Mouse (Mus musculus): Measurements from ENCODE around the gene Gm36079.
"Not testable (repeated sequence)": the region's sequence is repeated elsewhere in the genome, so short reads cannot be mapped to it uniquely, and the experiment has no call there.

Gm36079 gene

DNA sequence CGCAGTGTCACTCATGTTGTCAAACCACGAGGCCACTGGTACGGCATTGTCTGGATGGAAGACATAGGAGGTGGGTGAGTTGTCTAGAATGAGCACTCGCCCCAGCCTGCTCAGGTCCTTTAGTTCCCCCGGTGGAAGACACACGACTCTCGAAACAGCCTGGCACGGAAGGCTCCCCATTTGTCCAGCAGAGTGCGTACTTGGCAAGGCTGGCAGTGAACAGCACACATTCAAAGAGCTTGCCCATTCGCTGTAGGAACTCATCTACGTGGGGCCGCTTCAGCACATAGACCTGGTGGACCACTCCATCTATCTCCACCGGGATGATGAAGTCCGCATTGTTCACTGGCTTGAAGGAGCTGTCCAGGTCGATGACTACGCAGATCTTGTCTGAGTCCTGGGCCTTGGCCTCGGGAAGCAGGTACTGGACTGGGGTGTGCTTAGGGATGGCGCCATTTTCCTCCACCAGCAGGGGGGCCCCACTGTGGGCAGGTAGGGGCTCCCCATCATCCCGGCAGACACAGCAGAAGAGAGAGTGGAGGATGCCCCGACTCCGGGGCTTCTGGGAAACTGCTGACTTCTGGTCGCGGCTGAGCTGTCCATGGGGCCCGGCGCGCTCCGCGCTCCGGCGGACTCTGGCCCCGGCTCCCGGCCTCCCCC, 11.3 kb downstream of the Gm36079 start:
- not testable (repeated sequence) for DNase-seq (ENCODE audit: low spot score)

DNA sequence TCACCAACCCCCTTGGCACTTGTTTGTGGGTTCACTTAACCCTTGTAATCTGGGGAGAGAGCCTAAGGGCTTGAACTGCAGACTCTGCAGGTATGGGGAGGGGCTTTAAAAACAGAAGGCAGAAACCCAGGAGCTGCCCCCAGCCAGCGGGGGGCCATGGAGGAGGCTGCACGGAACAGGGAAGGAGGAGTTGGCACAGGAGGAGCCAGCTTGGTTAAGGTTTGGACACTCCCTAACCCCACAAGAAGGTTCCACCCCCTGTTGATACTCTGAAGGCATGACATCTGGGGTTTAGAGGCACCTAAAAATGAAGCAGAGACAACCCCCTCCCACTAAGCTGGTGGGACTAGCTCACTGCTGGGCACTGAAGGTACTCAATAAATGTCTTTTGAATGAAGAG, 12.8 kb downstream of the Gm36079 start:
- DNase-seq (ENCODE audit: low spot score) = not testable (repeated sequence)

DNA sequence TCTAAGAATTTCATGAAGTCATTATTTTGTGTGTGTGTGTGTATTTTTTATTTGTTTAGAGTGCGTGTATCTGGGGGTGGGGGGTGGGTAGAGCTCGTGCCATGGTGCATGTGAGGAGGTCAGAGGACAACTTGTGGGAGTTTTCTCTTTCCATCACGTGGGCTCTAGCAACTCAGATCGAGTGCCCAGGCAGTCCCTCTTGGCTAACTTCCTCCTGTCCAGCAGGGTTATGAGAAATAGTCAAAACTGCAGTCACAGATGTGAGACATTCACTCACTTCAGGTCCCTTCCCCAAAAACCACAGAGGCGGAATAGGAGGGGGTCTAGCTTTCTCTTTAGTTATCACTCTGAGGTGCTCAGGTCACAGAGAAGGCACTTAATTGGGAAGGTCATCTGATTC, 13.3 kb downstream of the Gm36079 start:
- not testable (repeated sequence) for DNase-seq (ENCODE audit: low spot score)

DNA sequence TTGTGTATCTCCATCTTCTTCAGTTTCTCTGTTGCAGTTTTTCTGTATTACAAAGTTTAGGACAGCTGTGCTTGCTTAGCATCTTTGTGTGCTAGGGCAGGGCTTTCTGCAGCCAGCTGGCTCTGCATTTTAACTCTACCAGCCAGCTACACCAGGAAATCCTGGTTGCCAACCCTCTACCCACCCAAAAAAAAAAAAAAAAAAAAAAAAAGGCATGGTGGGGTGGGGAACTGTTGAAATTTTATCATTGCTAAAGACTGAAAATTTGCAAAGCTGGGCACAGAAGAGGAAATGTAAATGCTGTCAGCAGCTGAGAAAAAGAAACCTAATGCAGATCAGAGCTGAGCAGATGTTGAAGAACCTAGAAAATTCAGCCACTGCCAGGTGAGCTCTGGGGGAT, 16.7 kb downstream of the Gm36079 start:
- DNase-seq (ENCODE audit: low spot score) = not testable (repeated sequence)

DNA sequence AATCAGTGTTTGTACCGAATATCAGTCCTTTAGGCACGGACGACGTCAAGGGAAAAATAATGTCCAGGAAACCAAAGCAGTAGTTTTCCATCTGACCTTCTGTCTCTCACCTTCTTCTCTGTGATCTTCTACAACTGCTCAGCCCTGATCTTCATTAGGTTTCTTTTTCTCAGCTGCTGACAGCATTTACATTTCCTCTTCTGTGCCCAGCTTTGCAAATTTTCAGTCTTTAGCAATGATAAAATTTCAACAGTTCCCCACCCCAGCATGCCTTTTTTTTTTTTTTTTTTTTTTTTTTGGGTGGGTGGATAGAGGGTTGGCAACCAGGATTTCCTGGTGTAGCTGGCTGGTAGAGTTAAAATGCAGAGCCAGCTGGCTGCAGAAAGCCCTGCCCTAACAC, 27.6 kb downstream of the Gm36079 start:
- DNase-seq (ENCODE audit: low spot score) = not testable (repeated sequence)

DNA sequence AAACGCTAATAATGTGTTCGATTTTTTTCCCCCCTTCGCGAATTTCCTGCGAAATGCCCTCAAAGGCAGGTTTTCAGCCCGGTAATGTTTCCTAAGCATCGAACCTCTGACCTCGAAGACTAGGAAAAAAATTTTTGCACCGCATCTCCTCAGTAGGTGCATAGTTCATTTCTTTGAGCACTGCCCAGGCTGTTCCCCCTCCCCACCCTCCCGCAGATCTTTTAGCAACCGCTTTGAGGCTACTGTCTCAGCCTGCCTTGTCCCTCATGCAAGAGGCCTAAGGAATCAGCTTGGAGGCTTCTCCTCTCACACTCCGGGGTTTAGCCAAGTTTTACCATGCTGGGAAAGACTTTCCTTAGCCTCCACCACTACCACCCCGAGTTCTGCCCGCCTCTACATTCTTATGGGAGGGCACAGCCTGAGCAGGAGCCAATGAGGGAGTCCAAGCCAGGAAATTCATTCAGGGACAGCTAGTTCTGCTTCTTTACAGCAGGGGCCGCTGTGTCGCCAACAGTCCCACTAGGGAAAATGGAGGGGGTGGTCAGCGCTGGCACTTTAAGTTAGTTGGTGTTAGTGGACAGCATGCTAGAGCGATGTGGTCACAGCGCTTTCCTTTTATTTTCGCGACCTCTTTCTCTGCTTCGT, 28.2 kb downstream of the Gm36079 start:
- not testable (repeated sequence) for DNase-seq (ENCODE audit: low spot score)

DNA sequence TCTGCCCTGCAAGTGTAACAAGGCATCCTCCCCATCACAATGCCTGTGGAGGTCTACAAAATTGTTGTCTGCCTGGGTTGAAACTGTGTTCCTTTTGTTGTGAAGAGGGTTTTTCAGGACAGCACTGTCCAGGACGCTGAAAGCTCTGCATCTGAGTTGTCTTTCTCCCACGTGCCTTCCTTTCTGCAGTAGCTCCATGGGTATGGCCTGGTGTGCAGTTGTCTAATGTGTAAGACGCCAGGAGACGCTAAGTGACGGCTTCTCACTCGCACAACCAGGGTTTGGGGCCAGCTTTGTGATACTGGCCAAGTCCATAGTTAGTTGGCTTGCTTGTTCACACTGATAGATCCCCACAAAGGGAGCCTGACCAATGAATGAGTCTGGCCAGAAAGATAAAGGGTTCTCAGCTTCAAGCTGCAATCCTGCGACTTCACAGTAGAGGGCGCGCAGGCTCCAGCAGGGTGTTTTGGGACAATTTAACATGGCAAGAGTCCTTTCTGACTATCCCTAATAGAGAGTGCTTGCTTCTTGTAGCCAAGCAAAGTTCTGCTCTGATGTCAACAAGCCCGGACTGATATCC, 34.8 kb downstream of the Gm36079 start:
- not testable (repeated sequence) for DNase-seq (ENCODE audit: low spot score)

DNA sequence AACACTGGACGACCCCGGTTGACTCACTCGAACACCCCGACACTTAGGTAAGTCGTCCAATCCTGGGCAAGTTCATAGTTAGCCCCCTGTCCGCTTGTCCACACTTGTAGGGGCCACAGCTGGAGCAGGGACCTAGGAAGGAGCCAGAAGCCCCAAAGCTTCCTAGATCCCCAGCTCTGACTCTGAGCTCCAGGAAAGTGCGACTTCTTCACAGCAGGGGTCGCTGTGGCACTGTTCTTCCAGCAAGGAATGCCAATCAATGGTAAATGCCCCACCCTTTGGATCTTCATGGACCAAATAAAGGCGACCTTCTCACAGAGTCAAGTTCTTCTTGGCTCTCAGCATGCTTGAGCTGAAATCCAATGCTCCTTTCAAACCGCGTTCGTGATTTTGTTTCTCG, 35.5 kb downstream of the Gm36079 start:
- not testable (repeated sequence) for DNase-seq (ENCODE audit: low spot score)

All from left cerebral cortex, adult 11 months (tissue).